ENCODE assay signal across 17 mouse cellular contexts in the genomic region with DNA sequence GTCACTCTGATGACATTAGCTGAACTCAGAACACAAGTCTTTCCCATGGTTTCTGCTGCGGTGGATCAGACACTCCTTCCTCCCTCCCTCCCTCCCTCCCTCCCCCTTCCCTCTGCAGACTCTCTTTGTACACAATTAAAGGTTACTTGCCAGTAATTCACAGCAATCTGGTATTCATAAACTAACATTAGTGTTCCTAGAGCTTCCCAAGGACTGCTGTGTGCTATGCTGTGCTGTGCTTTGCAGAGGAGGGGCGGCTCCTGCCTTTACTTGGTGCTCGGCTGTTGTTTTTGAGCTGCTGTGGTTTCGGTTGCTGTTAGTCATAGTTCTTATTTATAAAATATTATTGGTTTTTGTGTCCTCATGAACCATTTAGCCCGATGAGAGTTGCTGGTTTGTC.
"Had no signal": no experiment of that assay in that cellular context is flagged by ENCODE, and none has a peak within 500 bp of the region (broad histone marks: within the 10 kb centered on the region; RNA-seq: fewer than 3 reads in every experiment).

No protein-coding gene starts in this region.

- H3K4me1 ChIP-seq: midbrain, embryonic 12.5 days; midbrain, embryonic 15.5 days had no signal

- H3K9me3 ChIP-seq: liver, embryonic 13.5 days; midbrain, embryonic 12.5 days; midbrain, embryonic 15.5 days; neural tube, embryonic 13.5 days had no signal

- H3K27ac ChIP-seq: liver, embryonic 13.5 days; macrophage; midbrain, embryonic 12.5 days; midbrain, embryonic 15.5 days; neural tube, embryonic 13.5 days; stomach, postnatal 0 days had no signal

- H3K27me3 ChIP-seq: liver, embryonic 13.5 days; midbrain, embryonic 12.5 days; midbrain, embryonic 15.5 days had no signal

- ATAC-seq: lung, postnatal 0 days; midbrain, embryonic 15.5 days had no signal

- DNase-seq: kidney, adult 18-20 months; kidney, adult 9 months; kidney, postnatal 25 days; layer of hippocampus, adult 9-11 months; liver, embryonic 13.5 days; lung, embryonic 14.5 days; right cerebral cortex, postnatal 14 days; right cerebral cortex, postnatal 4 days; thymus, adult 2 months; thymus, postnatal 14 days; thymus, postnatal 4 days had no signal

- H3K4me3 ChIP-seq: liver, embryonic 13.5 days; midbrain, embryonic 12.5 days; midbrain, embryonic 15.5 days; neural tube, embryonic 13.5 days had no signal

- H3K9ac ChIP-seq: liver, embryonic 13.5 days; lung, embryonic 14.5 days; midbrain, embryonic 12.5 days; midbrain, embryonic 15.5 days; neural tube, embryonic 13.5 days had no signal

- H3K36me3 ChIP-seq: liver, embryonic 13.5 days; midbrain, embryonic 12.5 days; midbrain, embryonic 15.5 days; neural tube, embryonic 13.5 days had no signal

- H3K4me2 ChIP-seq: liver, embryonic 13.5 days; lung, embryonic 14.5 days; midbrain, embryonic 12.5 days; midbrain, embryonic 15.5 days; neural tube, embryonic 13.5 days had no signal
